In the genomic region with DNA sequence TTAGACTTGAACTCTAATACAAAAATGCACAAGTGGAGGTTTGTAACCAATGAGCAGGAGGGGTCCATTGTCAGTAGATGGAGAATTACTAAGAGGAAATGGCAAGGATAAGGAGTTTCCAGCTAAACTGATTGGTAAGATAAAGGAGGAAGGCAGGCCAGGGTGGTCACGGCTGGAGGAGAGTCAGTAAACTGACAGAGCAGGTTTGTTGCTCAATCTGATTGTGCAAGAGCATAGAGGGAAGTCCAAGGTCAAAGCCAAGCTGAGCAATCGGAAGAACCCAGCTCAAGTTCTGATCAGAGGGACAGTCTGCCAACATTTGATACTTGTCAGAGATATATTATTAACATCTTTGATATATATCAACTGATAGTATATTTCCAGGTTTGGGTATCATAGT, we compare ENCODE assay signal across 14 mouse cellular contexts. TPM values are rescaled to one million over a fixed set of nuclear protein-coding genes. Genes with fewer than 3 reads are reported as not detected.
DNase-seq lines count a peak whose midpoint lies in the region; ATAC-seq and TF ChIP-seq lines count a peak whose summit lies in the region.
"Had no signal": no experiment of that assay in that cellular context is flagged by ENCODE, and none has a peak within 500 bp of the region (broad histone marks: within the 10 kb centered on the region; RNA-seq: fewer than 3 reads in every experiment).

No protein-coding gene starts in this region.

- peak; percentile 88 for ATAC-seq in granulocyte monocyte progenitor cell, adult 5-6 weeks (replicated peaks; ENCODE audit: poor library complexity, severe bottlenecking)
- ATAC-seq in lung, postnatal 0 days: no peak
- no peak for ATAC-seq in inflammation-experienced regulatory T-cells, adult 6 months
- ATAC-seq: forebrain, embryonic 14.5 days had no signal

- TF ChIP-seq CTCF in gastrocnemius, adult 2 months (IDR thresholded peaks at IDR 0.05): no peak
- TF ChIP-seq CTCF in lung, postnatal 0 days (IDR thresholded peaks at IDR 0.05): no peak

- no peak overlapping the region for H3K4me2 ChIP-seq in lung, postnatal 0 days (replicated peaks; ENCODE audit: low read depth, low read length)
- H3K4me2 ChIP-seq: heart, embryonic 13.5 days; lung, embryonic 15.5 days had no signal

- H3K27ac ChIP-seq in gastrocnemius, adult 2 months: peak overlapping the region; percentile 78
- no peak overlapping the region for H3K27ac ChIP-seq in lung, postnatal 0 days (ENCODE audit: low read length)
- H3K27ac ChIP-seq: heart, embryonic 13.5 days; lung, embryonic 15.5 days had no signal

- H3K9ac ChIP-seq in lung, postnatal 0 days (replicated peaks; ENCODE audit: low read depth): no peak overlapping the region
- H3K9ac ChIP-seq: heart, embryonic 13.5 days; lung, embryonic 15.5 days had no signal

- H3K4me1 ChIP-seq in lung, postnatal 0 days (ENCODE audit: insufficient read depth, low read depth, low read length): no peaks in the 10 kb centered on the region
- H3K4me1 ChIP-seq: heart, embryonic 13.5 days; lung, embryonic 15.5 days had no signal

- no peaks in the 10 kb centered on the region for H3K9me3 ChIP-seq in lung, postnatal 0 days (ENCODE audit: low read length)
- H3K9me3 ChIP-seq: heart, embryonic 13.5 days; lung, embryonic 15.5 days had no signal

- H3K4me3 ChIP-seq in gastrocnemius, adult 2 months: no peak overlapping the region
- no peak overlapping the region for H3K4me3 ChIP-seq in lung, postnatal 0 days (ENCODE audit: low read depth, low read length)
- H3K4me3 ChIP-seq: heart, embryonic 13.5 days; lung, embryonic 15.5 days had no signal

- peak; percentile 40 for DNase-seq in gastrocnemius, adult 2 months
- DNase-seq in gastrocnemius, postnatal 4 days (ENCODE audit: low spot score in 2 of 2): no peak
- DNase-seq in 3T3-L1 (ENCODE audit: low read depth, low spot score): peak; percentile 58
- DNase-seq in lung, postnatal 0 days (ENCODE audit: low spot score): peak; percentile 38
- no peak for DNase-seq in thymus, postnatal 36 days
- DNase-seq in right cerebral cortex, postnatal 25 days: no peak
- DNase-seq: right cerebral cortex, postnatal 14 days had no signal

- H3K27me3 ChIP-seq in lung, postnatal 0 days (replicated peaks; ENCODE audit: insufficient read depth, low read length): no peaks in the 10 kb centered on the region
- H3K27me3 ChIP-seq: heart, embryonic 13.5 days; lung, embryonic 15.5 days had no signal

- no peaks in the 10 kb centered on the region for H3K36me3 ChIP-seq in lung, postnatal 0 days (ENCODE audit: insufficient read depth, low read length)
- H3K36me3 ChIP-seq: heart, embryonic 13.5 days; lung, embryonic 15.5 days had no signal

- intact Hi-C loops in gastrocnemius, adult 2 months (cut with DNase I): no loop called here

- 21% methylated on average over 2 of the region's 2 CpGs for WGBS in lung, postnatal 0 days

- TF ChIP-seq EP300 in lung, postnatal 0 days (IDR thresholded peaks at IDR 0.05): no peak

RNA-seq across cellular contexts. Expression of a gene that starts 8.3 kb away (rescaled TPM):
- not detected for total RNA-seq in gastrocnemius, adult 2 months (2021)
- not detected for total RNA-seq in gastrocnemius, postnatal 4 days (2021)
- total RNA-seq in granulocyte monocyte progenitor cell, adult 5-6 weeks (2014; fragmentation: Nextera tagmentation): not detected in 2 replicates
- total RNA-seq in granulocyte monocyte progenitor cell, adult 5-6 weeks (2017): not detected in 2 replicates
- polyA plus RNA-seq in lung, postnatal 0 days (2015; fragmentation: Nextera tagmentation; extraction: Ambion mirVana): not detected in 2 replicates
- polyA plus RNA-seq in inflammation-experienced regulatory T-cells, adult 6 months (2017; shearing (Covaris generic)): not detected
- total RNA-seq: layer of hippocampus, postnatal 10 days had no signal
- polyA plus RNA-seq: forebrain, embryonic 14.5 days; lung, embryonic 15.5 days; thymus, postnatal 0 days had no signal

RNA-seq across cellular contexts. Expression of a gene that starts 12.8 kb away (rescaled TPM):
- not detected for total RNA-seq in gastrocnemius, adult 2 months (2021)
- not detected for total RNA-seq in gastrocnemius, postnatal 4 days (2021)
- total RNA-seq in granulocyte monocyte progenitor cell, adult 5-6 weeks (2014; fragmentation: Nextera tagmentation): not detected in 2 replicates
- 0.73 TPM in 1 of 2 replicates, not detected in the other for total RNA-seq in granulocyte monocyte progenitor cell, adult 5-6 weeks (2017)
- polyA plus RNA-seq in lung, postnatal 0 days (2015; fragmentation: Nextera tagmentation; extraction: Ambion mirVana): not detected in 2 replicates
- not detected for polyA plus RNA-seq in inflammation-experienced regulatory T-cells, adult 6 months (2017; shearing (Covaris generic))
- polyA plus RNA-seq: heart, embryonic 13.5 days; lung, embryonic 15.5 days; thymus, postnatal 0 days had no signal

RNA-seq across cellular contexts. Expression of a gene that starts 16.9 kb away (rescaled TPM):
- total RNA-seq in gastrocnemius, adult 2 months (2021): not detected
- total RNA-seq in gastrocnemius, postnatal 4 days (2021): not detected
- total RNA-seq in granulocyte monocyte progenitor cell, adult 5-6 weeks (2014; fragmentation: Nextera tagmentation): not detected in 2 replicates
- total RNA-seq in granulocyte monocyte progenitor cell, adult 5-6 weeks (2017): not detected in 2 replicates
- not detected in 2 replicates for polyA plus RNA-seq in lung, postnatal 0 days (2015; fragmentation: Nextera tagmentation; extraction: Ambion mirVana)
- polyA plus RNA-seq in inflammation-experienced regulatory T-cells, adult 6 months (2017; shearing (Covaris generic)): not detected
- total RNA-seq: layer of hippocampus, postnatal 10 days had no signal
- polyA plus RNA-seq: forebrain, embryonic 14.5 days; heart, embryonic 13.5 days; lung, embryonic 15.5 days had no signal

RNA-seq across cellular contexts. Expression of a gene that starts 27.1 kb away (rescaled TPM):
- not detected for total RNA-seq in gastrocnemius, adult 2 months (2021)
- not detected for total RNA-seq in gastrocnemius, postnatal 4 days (2021)
- total RNA-seq in granulocyte monocyte progenitor cell, adult 5-6 weeks (2014; fragmentation: Nextera tagmentation): not detected in 2 replicates
- not detected in 2 replicates for total RNA-seq in granulocyte monocyte progenitor cell, adult 5-6 weeks (2017)
- not detected in 2 replicates for polyA plus RNA-seq in lung, postnatal 0 days (2015; fragmentation: Nextera tagmentation; extraction: Ambion mirVana)
- not detected for polyA plus RNA-seq in inflammation-experienced regulatory T-cells, adult 6 months (2017; shearing (Covaris generic))
- total RNA-seq: layer of hippocampus, postnatal 10 days had no signal
- polyA plus RNA-seq: forebrain, embryonic 14.5 days; heart, embryonic 13.5 days; lung, embryonic 15.5 days; thymus, postnatal 0 days had no signal

RNA-seq across cellular contexts. Expression of a gene that starts 29.0 kb away (rescaled TPM):
- total RNA-seq in gastrocnemius, adult 2 months (2021): not detected
- total RNA-seq in gastrocnemius, postnatal 4 days (2021): not detected
- not detected in 2 replicates for total RNA-seq in granulocyte monocyte progenitor cell, adult 5-6 weeks (2014; fragmentation: Nextera tagmentation)
- total RNA-seq in granulocyte monocyte progenitor cell, adult 5-6 weeks (2017): not detected in 2 replicates
- not detected in 2 replicates for polyA plus RNA-seq in lung, postnatal 0 days (2015; fragmentation: Nextera tagmentation; extraction: Ambion mirVana)
- polyA plus RNA-seq in inflammation-experienced regulatory T-cells, adult 6 months (2017; shearing (Covaris generic)): not detected
- polyA plus RNA-seq: forebrain, embryonic 14.5 days; heart, embryonic 13.5 days; lung, embryonic 15.5 days; thymus, postnatal 0 days had no signal

Comparison
In these comparisons a context has a peak if more than half of its experiments do, and no peak if none do; other contexts are left out.
1. DNase-seq: peak in gastrocnemius, adult 2 months (single experiment), 3T3-L1 (single experiment) and lung, postnatal 0 days (single experiment); none in gastrocnemius, postnatal 4 days (0 of 2), thymus, postnatal 36 days (0 of 2) and right cerebral cortex, postnatal 25 days (single experiment).